Mouse (Mus musculus) myocyte (in vitro differentiated cells): ENCODE results near the gene Myo16.

Experiments used
- CEBPB ChIP-seq: IDR thresholded peaks from 2 replicates; pipeline ENCODE4 v1.6.1; 2011; ENCODE audit warnings: mild to moderate bottlenecking, moderate library complexity; ENCODE audit not compliant: poor library complexity, insufficient read depth, severe bottlenecking
- E2F4 ChIP-seq: IDR thresholded peaks from one replicate; pipeline ENCODE4 v1.6.1; 2011; ENCODE audit warnings: mild to moderate bottlenecking, control low read depth, moderate library complexity; ENCODE audit not compliant: insufficient read depth
- MAX ChIP-seq: IDR thresholded peaks from one replicate; pipeline ENCODE4 v1.6.1; 2011; ENCODE audit warnings: low read depth, mild to moderate bottlenecking, control low read depth
- POLR2A ChIP-seq: IDR thresholded peaks from one replicate; pipeline ENCODE4 v1.6.1; 2011; ENCODE audit warnings: low read depth, mild to moderate bottlenecking, control low read depth, moderate library complexity; ENCODE audit not compliant: insufficient read length
- POLR2AphosphoS2 ChIP-seq: IDR thresholded peaks from one replicate; pipeline ENCODE4 v1.6.1; 2011; ENCODE audit warnings: low read depth, control low read depth; ENCODE audit not compliant: insufficient read length

DNA sequence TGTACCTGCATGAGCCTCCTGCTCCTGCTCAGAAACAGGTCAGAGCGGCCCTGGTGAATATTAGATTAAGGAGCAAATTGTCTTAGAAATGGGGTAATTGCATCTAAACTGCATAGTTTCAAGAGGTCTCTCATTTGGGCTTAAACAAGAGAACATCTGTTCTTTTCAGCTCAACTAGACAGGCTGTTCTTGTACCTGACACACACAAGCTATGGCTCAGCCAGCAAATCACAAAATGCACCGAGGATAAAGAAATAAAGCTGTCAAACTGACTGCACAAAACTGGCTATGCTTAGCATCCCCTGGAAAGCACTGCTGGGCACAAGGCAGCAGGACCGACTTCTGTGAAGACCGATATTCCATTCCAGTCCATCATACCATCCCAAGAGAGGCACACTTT lies 372.0 kb downstream of the Myo16 start:
- TF ChIP-seq CEBPB (no peak), MAX (no peak), POLR2AphosphoS2 (no peak), POLR2A (no peak), E2F4 (no peak)
